Mouse (Mus musculus) midbrain, embryonic 15.5 days (tissue): ENCODE measurements around the gene Atg16l1. TPM values are rescaled to one million over a fixed set of nuclear protein-coding genes. Genes with fewer than 3 reads are reported as not detected.

Experiments
- ATAC-seq: fragments of 200-750 bp; cut with Nextera tagmentation; replicated peaks from 2 replicates; pipeline ENCODE4 v1.8.0; 2017; ENCODE audit warnings: moderate TSS enrichment
- H3K27ac ChIP-seq: fragments of 300-500 bp; sonication (generic); 2 replicates; pipeline ENCODE4 v1.5.1; 2015; ENCODE audit warnings: mild to moderate bottlenecking, inconsistent platforms
- H3K27me3 ChIP-seq: fragments of 300-500 bp; sonication (generic); replicated peaks from 2 replicates; pipeline ENCODE4 v1.6.1; 2015; ENCODE audit warnings: inconsistent platforms
- H3K36me3 ChIP-seq: fragments of 300-500 bp; sonication (generic); replicated peaks from 2 replicates; pipeline ENCODE4 v1.6.1; 2015; ENCODE audit warnings: inconsistent platforms
- H3K4me1 ChIP-seq: fragments of 300-500 bp; sonication (generic); 2 replicates; pipeline ENCODE4 v1.6.1; 2015; ENCODE audit warnings: inconsistent platforms
- H3K4me2 ChIP-seq: fragments of 300-500 bp; sonication (generic); 2 replicates; pipeline ENCODE4 v1.6.1; 2015; ENCODE audit warnings: inconsistent platforms, mild to moderate bottlenecking, moderate library complexity
- H3K4me3 ChIP-seq: fragments of 300-500 bp; sonication (generic); 2 replicates; pipeline ENCODE4 v1.5.1; 2015; ENCODE audit warnings: mild to moderate bottlenecking, inconsistent platforms
- H3K9ac ChIP-seq: fragments of 300-500 bp; sonication (generic); 2 replicates; pipeline ENCODE4 v1.6.1; 2015; ENCODE audit warnings: mild to moderate bottlenecking, inconsistent platforms
- H3K9me3 ChIP-seq: fragments of 300-500 bp; sonication (generic); 2 replicates; pipeline ENCODE4 v1.6.1; 2016; ENCODE audit warnings: inconsistent platforms
- WGBS: fragments of 180-500 bp; shearing (Covaris S2); methylation state at CpG from one replicate; pipeline ENCODE4 v1.1.7; 2015; ENCODE audit warnings: mixed read lengths; 5-methylcytosine and 5-hydroxymethylcytosine counted together
- polyA plus RNA-seq: library from polyadenylated mRNA; unstranded; fragments of >200 nt; fragmentation: Nextera tagmentation; extraction: Ambion mirVana; gene quantifications from 2 replicates; pipeline ENCODE4 v1.2.1, GENCODE M21; 2015

The Atg16l1 gene
- polyA plus RNA-seq, 1 experiment from 2014 or later, result 84.0 TPM

DNA sequence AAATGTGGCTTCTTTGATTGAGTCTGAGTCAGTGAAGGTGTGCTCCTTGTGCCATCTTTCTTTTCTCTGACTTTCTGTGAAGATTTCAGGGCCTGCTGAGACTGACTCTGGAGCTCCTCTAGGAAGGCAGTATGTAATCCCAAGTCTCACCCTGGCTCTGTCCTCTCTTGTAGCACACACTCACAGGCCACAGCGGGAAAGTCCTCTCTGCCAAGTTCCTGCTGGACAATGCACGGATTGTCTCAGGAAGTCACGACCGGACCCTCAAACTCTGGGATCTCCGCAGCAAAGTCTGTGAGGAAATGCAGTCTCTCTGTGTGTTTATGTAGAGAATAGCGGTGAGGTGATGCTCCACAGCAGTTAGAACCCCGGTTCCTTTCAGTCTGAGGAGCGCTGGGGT, 30.0 kb downstream of the Atg16l1 start:
- Histone ChIP-seq H3K9ac (no peak overlapping the region), H3K9me3 (no peaks in the 10 kb centered on the region), H3K4me1 (no peaks in the 10 kb centered on the region), H3K4me3 (no peak overlapping the region), H3K36me3 (peaks cover 55% of the 10 kb centered on the region), H3K27ac (no peak overlapping the region), H3K4me2 (no peak overlapping the region), H3K27me3 (no peaks in the 10 kb centered on the region)
- no peak for ATAC-seq
- 83% methylated on average over 8 of the region's 8 CpGs for WGBS

DNA sequence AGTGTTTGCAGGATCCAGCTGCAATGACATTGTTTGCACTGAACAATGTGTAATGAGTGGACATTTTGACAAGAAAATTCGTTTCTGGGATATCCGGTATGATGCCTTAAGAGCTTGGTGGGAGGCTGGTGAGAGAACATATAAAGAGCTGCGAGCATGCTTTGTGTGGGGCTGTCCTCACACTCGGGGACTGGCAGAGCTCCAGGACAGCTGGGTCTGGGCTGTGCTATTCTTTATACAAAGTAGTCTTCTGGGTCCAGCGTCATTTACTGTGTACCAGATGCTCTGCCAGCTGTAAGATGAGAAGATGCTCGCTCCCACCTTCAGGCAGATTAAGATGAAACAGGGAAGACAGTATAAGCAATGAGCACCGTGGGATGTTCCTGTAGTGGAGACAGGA, 30.6 kb downstream of the Atg16l1 start:
- Histone ChIP-seq H3K4me3 (no peak overlapping the region), H3K36me3 (peaks cover 58% of the 10 kb centered on the region), H3K27ac (no peak overlapping the region), H3K27me3 (no peaks in the 10 kb centered on the region), H3K4me2 (no peak overlapping the region), H3K9me3 (no peaks in the 10 kb centered on the region), H3K9ac (no peak overlapping the region), H3K4me1 (no peaks in the 10 kb centered on the region)
- ATAC-seq, result no peak
- WGBS, result 75% methylated on average over 7 of the region's 7 CpGs

DNA sequence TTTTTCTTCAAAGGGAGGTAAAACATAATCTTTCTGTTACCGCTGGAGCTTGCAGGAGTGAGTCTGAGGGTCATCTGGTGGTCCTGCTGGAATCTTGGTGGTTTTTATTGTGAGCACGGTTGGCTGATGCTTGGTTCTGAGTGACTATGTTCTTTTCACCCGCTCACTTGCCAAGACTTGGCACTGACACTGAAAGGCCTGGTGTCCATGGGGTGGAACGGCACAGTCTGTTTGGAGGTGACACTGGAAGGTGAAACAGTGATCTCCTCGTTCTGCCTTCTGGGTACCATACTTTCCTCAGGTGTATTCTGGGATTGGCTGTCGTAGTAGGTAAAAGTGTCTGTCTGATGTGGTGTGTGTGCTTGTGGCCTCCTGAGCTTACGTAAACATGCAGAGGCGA, 34.0 kb downstream of the Atg16l1 start:
- no peak for ATAC-seq
- no peaks in the 10 kb centered on the region for H3K9me3 ChIP-seq
- no peak overlapping the region for H3K4me3 ChIP-seq
- H3K9ac ChIP-seq, result no peak overlapping the region
- H3K36me3 ChIP-seq, result peaks cover 53% of the 10 kb centered on the region
- H3K4me2 ChIP-seq, result no peak overlapping the region
- H3K27me3 ChIP-seq, result no peaks in the 10 kb centered on the region
- H3K4me1 ChIP-seq, result no peaks in the 10 kb centered on the region
- H3K27ac ChIP-seq, result no peak overlapping the region
- WGBS, result 90% methylated on average over 8 of the region's 8 CpGs

DNA sequence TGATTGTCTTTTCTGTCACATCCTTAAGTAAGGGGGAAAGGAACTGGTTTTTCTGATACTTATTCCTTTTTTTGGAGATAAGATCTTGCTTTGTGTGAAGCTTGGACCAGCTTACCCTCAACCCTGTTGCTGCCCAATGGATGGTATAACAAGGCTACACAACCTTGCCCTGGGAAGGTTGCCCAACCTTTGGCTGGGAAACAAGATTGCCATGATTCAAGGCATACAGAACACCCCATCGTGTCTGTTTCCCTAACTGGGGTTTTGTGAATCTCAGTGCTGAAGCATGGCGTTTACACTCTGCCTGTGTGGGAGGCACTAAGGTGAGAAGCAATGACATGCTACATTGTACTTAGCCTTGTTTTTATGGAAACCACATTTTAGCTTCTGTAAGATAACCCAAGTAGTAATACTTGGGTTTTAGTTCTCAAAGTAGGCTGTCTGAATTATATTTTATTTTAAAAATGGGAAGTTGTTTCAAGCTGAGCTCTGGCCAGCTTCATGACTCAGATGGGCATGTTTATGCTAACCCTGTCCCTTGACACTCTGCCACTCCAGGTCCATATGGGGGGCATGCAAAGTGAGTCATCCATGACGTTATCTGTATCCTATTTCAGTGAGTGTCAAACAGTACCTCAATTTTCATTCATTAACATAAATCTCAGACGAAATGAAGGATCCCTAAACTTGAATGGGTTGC, 36.9 kb downstream of the Atg16l1 start:
- H3K36me3 ChIP-seq, result peaks cover 41% of the 10 kb centered on the region
- H3K27me3 ChIP-seq, result no peaks in the 10 kb centered on the region
- H3K4me3 ChIP-seq, result no peak overlapping the region
- WGBS, result 81% methylated on average over 4 of the region's 4 CpGs
- H3K27ac ChIP-seq, result no peak overlapping the region
- no peaks in the 10 kb centered on the region for H3K4me1 ChIP-seq
- ATAC-seq, result no peak
- H3K9ac ChIP-seq, result no peak overlapping the region
- H3K4me2 ChIP-seq, result no peak overlapping the region
- H3K9me3 ChIP-seq, result no peaks in the 10 kb centered on the region

DNA sequence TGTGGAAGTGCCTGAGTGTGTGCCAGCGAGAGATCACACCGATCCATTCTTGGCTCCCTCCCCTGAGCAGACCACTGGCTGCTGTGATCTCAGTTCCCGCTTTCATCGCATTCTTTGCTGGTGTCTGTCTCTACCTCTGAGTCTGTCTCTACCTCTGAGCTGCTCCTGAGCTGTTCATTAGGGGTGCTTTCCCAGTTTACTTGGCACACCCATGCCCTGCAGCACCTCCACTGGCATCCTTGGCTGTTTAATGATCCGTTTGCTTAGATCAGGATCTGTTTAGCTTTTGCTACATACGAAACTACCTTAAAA, 37.4 kb downstream of the Atg16l1 start:
- Histone ChIP-seq H3K4me1 (no peaks in the 10 kb centered on the region), H3K27me3 (no peaks in the 10 kb centered on the region), H3K4me2 (no peak overlapping the region), H3K9me3 (no peaks in the 10 kb centered on the region), H3K27ac (no peak overlapping the region), H3K4me3 (no peak overlapping the region), H3K36me3 (peaks cover 37% of the 10 kb centered on the region), H3K9ac (no peak overlapping the region)
- 92% methylated on average over 6 of the region's 6 CpGs for WGBS
- no peak for ATAC-seq

DNA sequence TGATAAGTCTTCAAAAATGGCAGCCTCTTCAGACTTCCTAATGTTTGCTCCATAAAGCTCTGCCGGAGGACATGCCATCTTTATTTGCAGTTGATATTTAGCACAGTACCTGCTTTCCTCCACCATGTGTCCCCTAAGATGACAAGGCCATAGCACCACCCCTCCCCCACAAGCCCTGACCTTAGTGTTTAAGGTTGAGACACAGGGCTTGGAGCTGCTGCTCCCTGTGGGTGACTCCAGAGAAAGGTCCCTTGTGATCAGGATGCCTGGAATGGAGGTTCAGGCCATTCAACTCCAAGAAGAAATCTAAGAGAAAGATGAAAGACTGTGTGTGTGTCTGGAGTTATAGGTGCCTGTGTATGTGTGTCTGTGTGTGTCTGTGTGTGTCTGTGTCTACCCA, 42.0 kb downstream of the Atg16l1 start:
- no peak overlapping the region for H3K9ac ChIP-seq
- WGBS, result 100% methylated on average over 1 of the region's 1 CpGs
- ATAC-seq, result no peak

DNA sequence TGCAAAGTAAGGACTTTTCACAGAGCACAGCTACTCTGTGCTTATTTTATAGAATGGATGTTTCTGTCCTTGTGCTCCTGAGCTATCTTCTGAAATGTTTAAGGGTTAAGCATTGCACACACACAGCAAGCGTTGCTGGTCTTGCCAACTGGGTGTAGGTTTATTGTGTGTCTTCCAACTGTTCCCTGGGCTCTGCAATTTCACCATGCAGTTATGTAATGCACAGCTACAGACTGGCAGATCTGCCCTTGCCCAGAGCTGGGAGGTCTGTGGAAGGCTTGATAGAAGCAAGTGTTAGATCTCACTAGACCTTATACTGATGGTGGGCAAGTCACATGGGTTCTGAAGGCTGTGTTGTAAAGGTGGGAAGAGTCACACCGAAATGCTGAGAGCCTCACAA, 42.6 kb downstream of the Atg16l1 start:
- 93% methylated on average over 2 of the region's 2 CpGs for WGBS
- Histone ChIP-seq H3K9me3 (no peaks in the 10 kb centered on the region), H3K27ac (no peak overlapping the region), H3K4me1 (no peaks in the 10 kb centered on the region), H3K27me3 (no peaks in the 10 kb centered on the region), H3K4me2 (no peak overlapping the region), H3K36me3 (peaks cover 3% of the 10 kb centered on the region; the same call in 1 of the 2 replicates), H3K4me3 (no peak overlapping the region), H3K9ac (no peak overlapping the region)
- ATAC-seq, result no peak

More for the DNA sequence above, 42.0 kb downstream of the Atg16l1 start:
- Histone ChIP-seq H3K27ac (no peak overlapping the region), H3K4me2 (no peak overlapping the region), H3K36me3 (peaks cover 4% of the 10 kb centered on the region; the same call in 1 of the 2 replicates), H3K9me3 (no peaks in the 10 kb centered on the region), H3K4me3 (no peak overlapping the region), H3K27me3 (no peaks in the 10 kb centered on the region), H3K4me1 (no peaks in the 10 kb centered on the region)

DNA sequence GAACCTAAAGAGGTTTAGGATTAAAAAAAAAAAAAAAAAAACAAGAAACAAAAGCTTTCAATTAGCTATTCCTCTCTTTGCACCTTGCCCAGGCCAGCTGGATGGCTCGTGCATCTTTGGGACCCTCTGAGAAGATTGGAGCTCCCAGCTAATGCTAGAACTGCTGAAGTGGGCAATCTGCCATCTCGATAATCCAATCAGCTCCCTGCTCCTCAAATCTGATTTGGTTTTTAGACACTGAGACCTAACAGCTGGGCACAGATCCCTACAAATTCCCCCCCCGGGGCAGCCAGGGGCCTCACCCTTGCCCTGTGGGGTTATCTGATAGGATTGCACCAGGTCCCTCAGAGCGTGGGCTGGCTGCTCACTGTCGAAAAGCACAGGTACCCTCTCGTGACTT, 47.9 kb downstream of the Atg16l1 start, which contains the start of gene Sag:
TSS of gene Sag (plus strand) at position 105 of the 400 bp plus-strand sequence.
- Histone ChIP-seq H3K9ac (no peak within 1 kb of the TSS), H3K27ac (no peak within 1 kb of the TSS), H3K4me3 (no peak within 1 kb of the TSS), H3K4me1 (no peaks in the 10 kb centered on the region), H3K9me3 (no peaks in the 10 kb centered on the region), H3K4me2 (no peak within 1 kb of the TSS), H3K36me3 (no peaks in the 10 kb centered on the region), H3K27me3 (no peaks in the 10 kb centered on the region)
- ATAC-seq, result no peak
- WGBS, result 69% methylated on average over 6 of the region's 6 CpGs

DNA sequence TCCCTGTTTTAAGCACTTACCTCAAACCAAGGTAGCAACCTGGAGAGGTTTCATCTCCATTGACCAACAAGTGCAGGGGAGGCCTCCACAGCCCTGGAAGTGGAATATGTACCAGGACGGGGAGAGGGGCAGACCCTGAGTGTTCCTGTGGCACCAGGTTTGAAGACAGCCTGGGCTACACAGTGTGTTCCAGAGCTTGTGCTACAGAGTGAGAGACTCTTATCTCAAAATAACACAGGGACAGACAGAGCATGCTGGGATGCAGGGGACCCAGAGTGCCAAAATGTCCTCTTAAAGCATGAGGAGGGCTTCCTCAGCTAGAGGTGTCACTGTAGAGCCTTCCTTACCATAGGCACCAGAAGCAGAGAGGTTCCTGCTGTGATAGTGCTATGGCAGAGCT, 52.1 kb downstream of the Atg16l1 start:
- Histone ChIP-seq H3K4me2 (no peak overlapping the region), H3K4me1 (no peaks in the 10 kb centered on the region), H3K9me3 (no peaks in the 10 kb centered on the region), H3K4me3 (no peak overlapping the region), H3K9ac (no peak overlapping the region), H3K27ac (no peak overlapping the region), H3K36me3 (no peaks in the 10 kb centered on the region), H3K27me3 (no peaks in the 10 kb centered on the region)
- WGBS, result 88% methylated on average over 1 of the region's 1 CpGs
- ATAC-seq, result no peak

DNA sequence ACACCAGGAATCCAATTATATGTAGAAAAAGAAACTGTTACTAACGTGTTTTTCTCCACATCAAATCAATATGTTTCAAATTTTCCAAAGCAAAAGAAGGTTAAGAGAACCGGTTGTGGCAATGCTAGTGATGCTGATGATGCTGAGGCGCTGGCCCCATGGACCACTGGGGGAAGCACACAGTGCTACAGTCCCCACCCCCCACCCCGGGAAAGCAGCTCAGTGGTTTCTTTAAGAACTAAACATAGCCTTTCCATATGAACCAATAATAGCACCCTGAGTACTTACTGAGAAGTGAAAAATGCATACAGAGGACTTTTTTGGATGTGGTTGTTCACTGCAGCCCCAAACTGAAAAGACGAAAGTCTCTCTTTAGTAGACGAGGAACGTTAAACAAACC, 55.7 kb downstream of the Atg16l1 start:
- H3K27me3 ChIP-seq, result no peaks in the 10 kb centered on the region
- no peak overlapping the region for H3K4me2 ChIP-seq
- H3K9me3 ChIP-seq, result no peaks in the 10 kb centered on the region
- H3K36me3 ChIP-seq, result no peaks in the 10 kb centered on the region
- no peak overlapping the region for H3K9ac ChIP-seq
- H3K4me1 ChIP-seq, result no peaks in the 10 kb centered on the region
- ATAC-seq, result no peak
- H3K4me3 ChIP-seq, result no peak overlapping the region
- no peak overlapping the region for H3K27ac ChIP-seq
- WGBS, result 88% methylated on average over 7 of the region's 7 CpGs

DNA sequence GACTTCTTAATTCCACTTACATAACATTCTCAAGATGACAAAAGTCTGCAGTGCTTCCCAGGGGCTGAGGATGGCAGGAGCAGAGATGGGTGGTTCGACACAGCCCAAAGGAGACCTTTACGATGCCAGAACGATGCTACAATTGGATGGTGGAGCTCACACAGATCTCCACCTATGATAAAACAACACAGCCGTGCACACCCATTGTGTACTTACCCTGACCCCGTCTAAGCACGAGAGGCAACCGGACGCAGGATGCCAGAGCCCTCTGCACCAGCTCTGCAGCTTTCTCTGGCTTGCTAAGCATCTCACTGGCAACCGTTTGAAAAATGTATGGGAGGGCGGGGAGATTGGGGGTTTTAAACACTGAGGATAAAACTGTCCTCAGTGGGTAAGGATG, 56.4 kb downstream of the Atg16l1 start:
- ATAC-seq, result no peak
- no peak overlapping the region for H3K4me3 ChIP-seq
- no peaks in the 10 kb centered on the region for H3K27me3 ChIP-seq
- H3K9me3 ChIP-seq, result no peaks in the 10 kb centered on the region
- no peaks in the 10 kb centered on the region for H3K36me3 ChIP-seq
- no peaks in the 10 kb centered on the region for H3K4me1 ChIP-seq
- H3K9ac ChIP-seq, result no peak overlapping the region
- WGBS, result 84% methylated on average over 10 of the region's 10 CpGs
- no peak overlapping the region for H3K4me2 ChIP-seq
- no peak overlapping the region for H3K27ac ChIP-seq

DNA sequence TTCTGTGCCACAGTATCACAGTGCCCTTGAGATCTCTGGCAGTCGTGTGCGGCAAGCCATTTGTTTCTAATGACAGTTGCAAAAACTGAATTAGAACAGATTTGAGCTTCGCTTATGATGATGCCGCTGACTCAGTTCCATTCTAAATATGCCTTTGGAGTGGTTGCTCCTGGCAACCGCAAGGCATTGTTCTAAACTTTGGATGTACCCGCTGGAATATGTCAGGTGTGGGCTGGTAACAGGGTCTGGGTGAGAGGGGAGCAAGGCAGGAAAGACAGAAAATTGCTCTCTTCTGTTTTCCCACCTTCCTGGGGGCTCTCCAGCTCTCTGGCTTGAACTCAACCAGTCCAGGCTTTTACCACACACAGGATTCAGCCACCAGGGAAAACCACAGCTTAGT, 57.5 kb downstream of the Atg16l1 start:
- no peak overlapping the region for H3K4me3 ChIP-seq
- no peaks in the 10 kb centered on the region for H3K4me1 ChIP-seq
- H3K27me3 ChIP-seq, result no peaks in the 10 kb centered on the region
- 72% methylated on average over 6 of the region's 6 CpGs for WGBS
- no peak overlapping the region for H3K4me2 ChIP-seq
- no peak for ATAC-seq
- no peaks in the 10 kb centered on the region for H3K9me3 ChIP-seq
- H3K9ac ChIP-seq, result no peak overlapping the region
- H3K27ac ChIP-seq, result no peak overlapping the region
- H3K36me3 ChIP-seq, result no peaks in the 10 kb centered on the region

DNA sequence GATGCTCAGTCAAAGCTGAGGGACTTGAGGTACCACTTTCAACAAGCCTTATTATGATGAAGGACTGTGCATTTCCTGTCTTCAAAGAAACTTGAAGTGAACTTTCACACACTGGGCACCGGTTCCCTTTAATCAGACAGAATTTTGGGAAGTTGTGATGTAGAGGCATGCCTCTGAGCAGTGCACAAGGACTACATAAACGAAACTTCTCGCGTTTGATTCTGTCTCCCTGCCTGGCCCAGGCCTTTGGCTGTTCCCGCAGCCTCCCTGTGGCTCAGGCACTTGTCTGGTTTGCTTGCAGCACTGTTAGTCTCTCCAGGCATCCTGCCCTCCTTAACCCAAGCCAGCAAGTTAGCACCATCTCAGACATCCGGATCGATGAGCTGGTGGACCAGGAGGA, 58.0 kb downstream of the Atg16l1 start:
- 79% methylated on average over 7 of the region's 7 CpGs for WGBS
- H3K27ac ChIP-seq, result no peak overlapping the region
- H3K9ac ChIP-seq, result no peak overlapping the region
- no peak overlapping the region for H3K4me2 ChIP-seq
- no peak for ATAC-seq
- H3K36me3 ChIP-seq, result no peaks in the 10 kb centered on the region
- H3K4me1 ChIP-seq, result no peaks in the 10 kb centered on the region
- H3K9me3 ChIP-seq, result no peaks in the 10 kb centered on the region
- H3K27me3 ChIP-seq, result no peaks in the 10 kb centered on the region
- no peak overlapping the region for H3K4me3 ChIP-seq
